Mouse (Mus musculus): ENCODE data around the gene Psma2.
A peak's percentile ranks its signal among the peaks of the same experiment; 100 is the strongest.

Gene Psma2

DNA sequence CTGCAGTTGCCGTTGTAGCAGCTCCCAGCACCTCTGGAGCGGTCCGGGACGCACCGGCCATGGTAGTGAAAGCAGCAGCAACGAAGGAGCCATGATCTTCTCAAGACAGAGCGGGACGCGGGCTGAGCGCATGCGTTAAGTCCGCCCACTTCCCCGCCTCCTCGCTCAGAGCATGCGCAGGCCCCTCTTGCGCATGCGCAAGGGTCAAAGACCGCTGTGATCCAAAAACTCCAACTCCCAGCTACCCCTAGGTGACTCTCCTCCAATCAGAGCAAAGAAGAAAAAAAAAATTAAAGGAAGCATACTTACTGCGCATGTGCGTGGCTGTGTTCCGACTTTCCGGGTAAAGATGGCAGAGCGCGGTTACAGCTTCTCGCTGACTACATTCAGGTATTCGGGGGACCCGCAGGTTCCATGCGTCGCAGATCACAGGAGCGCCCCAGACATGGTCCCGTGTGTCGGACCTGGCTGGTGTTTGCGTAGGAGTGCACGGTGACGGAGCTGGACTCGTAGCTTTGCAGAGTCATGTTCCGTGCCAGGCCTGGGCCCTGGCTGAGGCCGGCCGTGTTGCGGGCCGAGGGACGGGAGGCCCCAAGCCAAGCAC, at the start of gene Psma2, which contains the start of gene Mrpl32:
Gene Psma2 (plus strand): TSS at position 315 of the 604 bp plus-strand sequence.
Gene Mrpl32 (minus strand): TSS at position 240 of the 604 bp plus-strand sequence.
- DNase-seq, result peak; percentile 96

DNA sequence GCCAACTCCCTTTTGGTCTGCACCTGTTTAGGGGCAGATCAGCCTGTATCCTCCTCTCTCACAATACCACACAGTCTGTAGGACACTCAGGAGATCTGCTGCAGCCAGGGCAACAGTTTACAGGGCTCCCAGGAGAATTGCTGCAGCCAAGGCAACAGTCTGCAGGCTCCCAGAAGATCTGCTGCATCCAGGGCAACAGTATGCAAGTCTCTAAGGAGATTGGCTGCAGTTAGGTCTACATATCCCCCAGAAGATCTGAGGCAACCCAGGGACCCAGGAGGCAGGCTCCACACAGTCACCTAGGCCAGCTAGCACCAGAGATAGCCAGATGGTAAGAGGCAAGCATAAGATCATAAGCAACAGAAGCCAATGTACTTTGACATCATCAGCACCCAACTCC, 38.9 kb upstream of the Psma2 start:
- no peak for DNase-seq

- DNase-seq, result no peak
Observed at GRCm38 (mm10) chr13:14580392-14580791, 32.6 kb upstream of the Psma2 start.

GRCm38 (mm10) chr13:14602744-14603143, 10.3 kb upstream of the Psma2 start:
- no peak for DNase-seq

- peak; percentile 38 for DNase-seq
Observed at GRCm38 (mm10) chr13:14607616-14608015, 5.4 kb upstream of the Psma2 start.

- DNase-seq, result no peak
Observed at GRCm38 (mm10) chr13:14612463-14612862, 577 bp upstream of the Psma2 start.

DNA sequence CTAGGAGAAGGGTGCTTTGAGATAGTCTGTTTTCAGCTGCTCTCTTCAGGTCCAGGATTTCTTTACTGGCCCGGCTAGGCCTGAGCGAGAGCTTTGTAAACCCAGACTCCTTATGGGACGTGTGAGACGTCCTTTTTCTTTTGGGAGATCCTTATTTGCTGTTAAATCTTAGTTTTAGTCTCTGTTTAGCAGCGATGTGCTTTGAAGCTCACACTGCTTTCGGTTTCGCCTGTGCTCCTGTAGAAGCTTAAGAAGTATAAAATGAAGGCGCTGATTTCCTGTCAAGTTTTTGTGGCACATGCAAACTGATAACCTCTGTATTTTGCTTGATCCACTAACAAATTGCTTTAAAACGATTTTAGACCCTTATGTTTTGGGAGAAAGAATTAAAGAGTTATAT, 513 bp downstream of the Psma2 start:
- no peak for DNase-seq

GRCm38 (mm10) chr13:14618724-14619123, 5.7 kb downstream of the Psma2 start:
- DNase-seq, result peak; percentile 89

- peak; percentile 99 for DNase-seq
Observed at GRCm38 (mm10) chr13:14629726-14630641, 16.9 kb downstream of the Psma2 start, which contains the start of gene AW209491. Gene AW209491, plus strand, starts transcription at chr13:14630154.

DNA sequence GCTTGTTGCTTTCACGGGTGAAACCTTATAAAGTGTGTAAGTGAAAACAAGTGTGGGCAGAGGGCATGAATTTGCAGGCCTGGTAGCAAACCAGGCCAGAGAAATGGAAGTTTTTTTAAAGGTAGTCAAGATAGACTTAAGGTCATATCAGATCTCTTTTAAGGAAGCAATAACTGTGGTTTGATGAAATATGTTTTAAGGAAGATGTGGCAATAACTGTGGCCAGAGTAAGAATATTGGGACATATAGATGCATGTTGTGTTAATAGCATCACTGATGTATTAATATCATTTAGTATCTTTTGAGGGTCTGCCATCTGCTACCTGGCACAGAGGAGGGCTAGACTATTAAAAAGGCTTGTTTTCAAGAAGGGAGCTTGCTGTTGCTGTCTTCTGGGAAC, 27.0 kb downstream of the Psma2 start:
- no peak for DNase-seq

- peak; percentile 38 for DNase-seq
Observed at GRCm38 (mm10) chr13:14649301-14649700, 36.3 kb downstream of the Psma2 start.

DNA sequence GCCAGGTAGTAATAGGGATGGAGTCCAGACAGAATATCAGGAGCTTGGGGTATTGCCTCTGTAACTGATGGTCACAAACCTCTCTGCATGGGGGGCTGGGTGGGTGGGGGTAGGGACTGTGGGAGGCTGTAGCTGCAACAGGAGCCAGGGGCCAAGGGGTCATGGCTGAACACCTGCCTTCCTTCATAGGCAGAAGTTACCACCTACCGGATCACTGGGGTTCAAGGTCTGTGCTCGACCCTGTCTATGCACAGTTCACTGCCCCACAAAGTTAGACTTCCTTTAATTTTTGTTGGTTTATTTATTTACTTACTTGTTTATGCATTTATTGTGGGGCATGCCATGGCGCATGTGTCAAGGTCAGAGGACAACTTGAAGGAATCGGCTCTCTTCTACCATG, 54.1 kb downstream of the Psma2 start:
- no peak for DNase-seq

- peak; percentile 2 for DNase-seq
Observed at GRCm38 (mm10) chr13:14670342-14670741, 57.3 kb downstream of the Psma2 start.

GRCm38 (mm10) chr13:14688955-14689354, 75.9 kb downstream of the Psma2 start:
- DNase-seq, result no peak

DNA sequence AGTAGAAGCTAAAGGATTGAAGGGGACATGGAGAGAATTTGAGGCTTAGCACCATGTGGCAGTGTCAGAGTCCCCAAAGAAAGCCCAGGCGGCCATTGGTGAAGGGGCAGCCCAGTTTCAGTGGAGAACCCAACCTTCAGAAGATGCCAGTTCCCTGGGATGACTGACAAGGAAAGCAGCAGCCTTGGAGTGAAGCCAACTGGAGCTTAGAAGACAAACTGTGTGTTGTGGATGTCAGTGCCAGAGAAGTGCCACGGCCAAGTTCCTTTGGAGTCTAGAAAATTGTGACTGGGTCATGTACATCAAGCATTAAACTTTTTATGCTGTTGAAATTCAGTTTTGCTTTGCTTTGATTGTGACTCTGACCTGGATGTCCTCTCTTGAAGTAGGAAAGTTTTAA, 103.8 kb downstream of the Psma2 start:
- DNase-seq, result no peak

- DNase-seq, result no peak
Observed at GRCm38 (mm10) chr13:14717755-14718154, 104.7 kb downstream of the Psma2 start.
